Mouse (Mus musculus): ENCODE measurements around the gene Lrrc74a. TPM values are rescaled to one million over a fixed set of nuclear protein-coding genes. Genes with fewer than 3 reads are reported as not detected.

Gene Lrrc74a
- polyA plus RNA-seq, 1 experiment from 2014 or later, result not detected

GRCm38 (mm10) chr12:86794331-86794730 is 60.2 kb downstream of the Lrrc74a start:
- no peak overlapping the region for H3K27ac ChIP-seq
- H3K27me3 ChIP-seq, result no peaks in the 10 kb centered on the region
- 92% methylated on average over 11 of the region's 11 CpGs for WGBS
- H3K9ac ChIP-seq (replicated peaks), result no peak overlapping the region
- no peaks in the 10 kb centered on the region for H3K9me3 ChIP-seq
- no peaks in the 10 kb centered on the region for H3K36me3 ChIP-seq
- no peak for ATAC-seq
- H3K4me2 ChIP-seq (replicated peaks), result no peak overlapping the region
- no peak overlapping the region for H3K4me3 ChIP-seq (replicated peaks)
- H3K4me1 ChIP-seq (replicated peaks), result peaks cover 43% of the 10 kb centered on the region

DNA sequence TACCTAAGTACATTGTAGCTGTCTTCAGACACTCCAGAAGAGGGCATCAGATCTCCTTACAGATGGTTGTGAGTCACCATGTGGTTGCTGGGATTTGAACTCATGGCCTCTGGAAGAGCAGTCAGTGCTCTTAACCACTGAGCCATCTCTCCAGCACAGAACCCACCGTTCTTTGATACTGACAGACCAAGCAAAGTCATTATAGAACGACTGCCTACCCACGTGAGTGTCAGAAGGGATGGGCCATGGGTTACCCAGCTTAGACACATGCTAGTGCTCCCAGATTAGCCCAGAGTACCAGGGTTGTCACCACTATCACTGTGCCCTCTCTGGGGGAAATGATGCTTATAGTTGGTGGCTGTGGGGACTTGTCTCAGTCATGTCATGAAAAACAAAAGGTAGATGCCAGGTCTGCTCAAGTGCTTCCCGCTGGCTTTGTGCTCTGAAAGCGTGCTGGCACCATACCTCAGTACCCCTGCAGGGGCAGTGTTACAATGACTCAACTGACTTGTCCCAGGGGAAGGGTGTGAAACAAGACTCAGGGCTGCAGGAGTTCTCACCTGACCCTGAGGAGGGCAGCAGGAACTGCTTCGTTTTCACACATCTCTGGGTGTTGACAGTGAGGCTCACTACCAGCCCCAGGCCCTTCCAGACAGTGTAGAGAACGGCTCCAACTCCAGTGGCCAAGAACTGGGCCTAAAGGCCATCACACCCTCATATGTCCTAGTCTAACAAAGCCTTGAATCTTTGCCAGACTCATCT is 61.1 kb downstream of the Lrrc74a start:
- 61% methylated on average over 7 of the region's 7 CpGs for WGBS

DNA sequence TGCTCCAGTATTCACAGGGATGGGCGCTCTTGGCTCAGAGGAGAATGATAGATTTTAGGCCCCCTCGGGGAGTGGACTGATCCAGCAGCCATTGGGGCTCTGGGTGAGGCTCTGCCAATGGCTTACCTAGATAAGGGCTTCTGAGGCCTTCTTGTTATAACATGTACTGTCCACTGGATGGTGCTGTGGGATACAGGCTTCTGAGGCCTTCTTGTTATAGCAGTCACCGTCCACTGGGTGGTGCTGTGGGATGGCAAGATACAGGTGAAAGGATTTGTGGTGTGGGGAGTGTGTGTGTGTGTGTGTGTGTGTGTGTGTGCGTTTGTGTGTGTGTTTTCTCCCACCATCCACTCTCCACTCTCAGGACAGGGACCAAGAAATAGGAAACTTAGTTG is 61.7 kb downstream of the Lrrc74a start:
- Histone ChIP-seq H3K4me3 (replicated peaks) (no peak overlapping the region), H3K9me3 (no peaks in the 10 kb centered on the region), H3K36me3 (no peaks in the 10 kb centered on the region), H3K27ac (peak overlapping the region; percentile 31; the same call in 1 of the 2 replicates), H3K4me2 (replicated peaks) (no peak overlapping the region), H3K27me3 (no peaks in the 10 kb centered on the region), H3K4me1 (replicated peaks) (peaks cover 45% of the 10 kb centered on the region), H3K9ac (replicated peaks) (no peak overlapping the region)
- WGBS, result 1% methylated on average over 4 of the region's 4 CpGs
- ATAC-seq, result peak; percentile 70

More for the DNA sequence above, 61.1 kb downstream of the Lrrc74a start:
- peak; percentile 43 for ATAC-seq
- H3K27ac ChIP-seq, result peak overlapping the region; percentile 31; the same call in 1 of the 2 replicates
- H3K4me1 ChIP-seq (replicated peaks), result peaks cover 45% of the 10 kb centered on the region
- no peak overlapping the region for H3K9ac ChIP-seq (replicated peaks)
- H3K4me2 ChIP-seq (replicated peaks), result no peak overlapping the region
- no peaks in the 10 kb centered on the region for H3K9me3 ChIP-seq
- no peaks in the 10 kb centered on the region for H3K27me3 ChIP-seq
- H3K36me3 ChIP-seq, result no peaks in the 10 kb centered on the region
- H3K4me3 ChIP-seq (replicated peaks), result no peak overlapping the region

DNA sequence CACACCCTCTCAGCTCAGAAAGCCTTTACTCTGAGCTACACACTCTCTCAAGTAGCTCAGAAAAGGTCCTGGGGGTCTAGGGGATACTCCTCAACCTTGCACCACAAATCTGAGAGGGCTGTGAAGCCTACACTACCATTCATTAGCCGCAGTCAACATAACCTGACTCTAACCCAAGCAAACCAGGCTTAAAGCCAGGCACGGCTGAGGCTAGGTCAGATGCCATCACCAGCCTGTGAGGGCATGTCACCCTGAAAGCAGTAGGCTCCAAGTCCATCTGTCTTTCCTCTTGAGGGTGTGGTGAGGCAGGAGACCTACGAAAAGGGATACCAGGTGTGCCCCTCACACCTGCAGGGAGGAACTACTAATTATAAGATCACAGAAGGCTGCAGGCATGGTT is 62.2 kb downstream of the Lrrc74a start:
- no peaks in the 10 kb centered on the region for H3K27me3 ChIP-seq
- H3K9me3 ChIP-seq, result no peaks in the 10 kb centered on the region
- H3K4me2 ChIP-seq (replicated peaks), result no peak overlapping the region
- ATAC-seq, result no peak
- no peak overlapping the region for H3K4me3 ChIP-seq (replicated peaks)
- H3K27ac ChIP-seq, result peak overlapping the region; percentile 7; the same call in 1 of the 2 replicates
- 83% methylated on average over 3 of the region's 3 CpGs for WGBS
- H3K4me1 ChIP-seq (replicated peaks), result peaks cover 46% of the 10 kb centered on the region
- H3K9ac ChIP-seq (replicated peaks), result no peak overlapping the region
- H3K36me3 ChIP-seq, result no peaks in the 10 kb centered on the region

- H3K9me3 ChIP-seq, result no peaks in the 10 kb centered on the region
- H3K36me3 ChIP-seq, result no peaks in the 10 kb centered on the region
- no peaks in the 10 kb centered on the region for H3K27me3 ChIP-seq
- WGBS, result 91% methylated on average over 4 of the region's 4 CpGs
- no peak overlapping the region for H3K27ac ChIP-seq
- no peak for ATAC-seq
- no peak overlapping the region for H3K4me2 ChIP-seq (replicated peaks)
- peaks cover 60% of the 10 kb centered on the region for H3K4me1 ChIP-seq (replicated peaks)
- no peak overlapping the region for H3K4me3 ChIP-seq (replicated peaks)
- H3K9ac ChIP-seq (replicated peaks), result no peak overlapping the region
These were observed 63.6 kb downstream of the Lrrc74a start for GRCm38 (mm10) chr12:86797771-86798170.

DNA sequence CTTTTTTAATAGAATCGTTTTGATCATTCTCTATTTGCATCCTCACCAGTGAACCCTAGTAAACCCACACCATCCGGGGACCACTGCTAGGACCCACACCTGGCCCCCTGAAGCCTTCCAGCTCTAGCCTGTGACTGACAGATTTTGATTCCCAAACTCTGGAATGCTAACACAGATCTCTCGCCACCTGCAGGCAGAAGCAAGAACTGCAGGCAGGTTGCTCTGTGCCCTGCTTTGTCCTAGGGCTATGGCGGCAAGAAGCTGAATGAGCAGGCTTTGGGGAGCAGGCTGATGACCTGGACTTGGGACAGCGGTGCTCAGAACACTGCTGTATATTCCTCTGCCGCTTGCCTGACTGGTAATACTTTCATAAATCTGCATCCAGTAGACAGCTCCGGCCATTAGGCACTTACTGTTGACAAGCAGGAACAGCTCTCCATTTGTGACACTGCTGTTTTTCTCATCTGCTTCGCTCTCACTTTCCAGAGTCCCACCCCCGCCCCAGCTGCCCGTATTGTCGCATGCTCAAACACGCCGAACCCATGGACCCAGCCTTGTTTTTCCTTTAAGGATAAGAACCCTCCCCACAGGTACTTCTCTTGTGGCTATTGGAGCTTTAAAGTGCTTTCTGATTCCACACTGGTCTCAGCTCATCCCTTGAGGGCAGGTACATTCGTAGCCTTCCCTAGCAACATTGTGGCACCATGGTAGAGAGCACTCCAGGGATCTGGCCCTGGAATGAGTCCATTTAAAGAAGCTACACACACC is 64.8 kb downstream of the Lrrc74a start:
- 16% methylated on average over 14 of the region's 14 CpGs for WGBS

DNA sequence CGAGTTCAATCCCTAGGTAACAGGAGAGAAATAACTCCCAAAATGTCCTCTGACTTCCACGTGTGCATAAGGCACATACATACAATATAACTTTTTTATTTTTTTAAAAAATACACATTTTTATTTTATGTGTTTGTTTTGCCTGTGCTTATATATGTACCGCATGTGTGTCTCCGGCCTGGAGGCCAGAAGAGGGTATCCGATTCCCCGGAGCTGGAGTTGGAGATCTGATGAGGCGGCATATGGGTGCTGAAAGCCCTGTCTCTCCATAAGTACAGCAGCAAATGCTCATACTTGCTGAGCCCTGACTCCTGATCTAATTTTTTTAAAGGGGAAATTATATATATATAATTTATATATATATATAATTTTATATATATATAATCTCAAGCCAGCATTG is 65.6 kb downstream of the Lrrc74a start:
- no peak overlapping the region for H3K4me2 ChIP-seq (replicated peaks)
- H3K9me3 ChIP-seq, result no peaks in the 10 kb centered on the region
- ATAC-seq, result no peak
- H3K4me3 ChIP-seq (replicated peaks), result no peak overlapping the region
- H3K9ac ChIP-seq (replicated peaks), result no peak overlapping the region
- H3K4me1 ChIP-seq (replicated peaks), result peaks cover 74% of the 10 kb centered on the region
- H3K27me3 ChIP-seq, result 0 out of 2 replicates have a peak, but pooled peaks cover 3% of the 10 kb centered on the region
- peak overlapping the region; percentile 99 for H3K27ac ChIP-seq
- 84% methylated on average over 7 of the region's 7 CpGs for WGBS
- H3K36me3 ChIP-seq, result no peaks in the 10 kb centered on the region

More for the DNA sequence above, 64.8 kb downstream of the Lrrc74a start:
- H3K27ac ChIP-seq, result peak overlapping the region; percentile 99
- peak overlapping the region; percentile 56 for H3K9ac ChIP-seq (replicated peaks)
- peaks cover 66% of the 10 kb centered on the region for H3K4me1 ChIP-seq (replicated peaks)
- 0 out of 2 replicates have a peak, but pooled peaks cover 3% of the 10 kb centered on the region for H3K27me3 ChIP-seq
- H3K4me3 ChIP-seq (replicated peaks), result no peak overlapping the region
- no peaks in the 10 kb centered on the region for H3K36me3 ChIP-seq
- ATAC-seq, result no peak
- H3K4me2 ChIP-seq (replicated peaks), result peak overlapping the region; percentile 37
- no peaks in the 10 kb centered on the region for H3K9me3 ChIP-seq

GRCm38 (mm10) chr12:86800336-86800735 is 66.2 kb downstream of the Lrrc74a start:
- WGBS, result 17% methylated on average over 4 of the region's 4 CpGs
- ATAC-seq, result no peak
- peak overlapping the region; percentile 61; the same call in 1 of the 2 replicates for H3K9ac ChIP-seq (replicated peaks)
- 0 out of 2 replicates have a peak, but pooled peaks cover 3% of the 10 kb centered on the region for H3K27me3 ChIP-seq
- no peaks in the 10 kb centered on the region for H3K36me3 ChIP-seq
- H3K9me3 ChIP-seq, result no peaks in the 10 kb centered on the region
- H3K4me3 ChIP-seq (replicated peaks), result no peak overlapping the region
- H3K4me2 ChIP-seq (replicated peaks), result 0 out of 2 replicates have a peak overlapping the region, but pooled peaks have one; percentile 49
- H3K27ac ChIP-seq, result peak overlapping the region; percentile 99
- peaks cover 79% of the 10 kb centered on the region for H3K4me1 ChIP-seq (replicated peaks)

DNA sequence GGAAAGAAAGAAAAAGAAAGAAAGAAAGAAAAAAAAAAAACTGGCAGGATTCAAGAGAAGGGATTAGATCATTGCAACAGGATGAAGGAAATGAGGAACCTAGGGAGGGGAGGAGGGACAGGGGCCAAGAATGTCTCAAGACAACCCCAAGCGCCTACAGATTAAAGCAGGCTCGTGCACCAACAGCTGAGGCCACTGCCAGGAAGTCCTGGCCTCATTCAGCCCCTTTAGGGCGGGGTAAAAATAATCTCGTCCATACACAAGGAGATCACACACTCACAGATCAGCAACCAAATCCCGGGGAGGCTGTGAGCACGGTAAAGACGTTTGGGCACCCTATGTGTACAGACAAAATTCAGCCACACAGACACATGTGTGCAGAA is 66.6 kb downstream of the Lrrc74a start:
- peak overlapping the region; percentile 49 for H3K4me2 ChIP-seq (replicated peaks)
- peak overlapping the region; percentile 99 for H3K27ac ChIP-seq
- peak overlapping the region; percentile 61 for H3K9ac ChIP-seq (replicated peaks)
- H3K4me3 ChIP-seq (replicated peaks), result no peak overlapping the region
- H3K27me3 ChIP-seq, result 0 out of 2 replicates have a peak, but pooled peaks cover 3% of the 10 kb centered on the region
- no peaks in the 10 kb centered on the region for H3K9me3 ChIP-seq
- H3K36me3 ChIP-seq, result no peaks in the 10 kb centered on the region
- H3K4me1 ChIP-seq (replicated peaks), result peaks cover 79% of the 10 kb centered on the region
- peak; percentile 34 for ATAC-seq
- 0% methylated on average over 7 of the region's 7 CpGs for WGBS

GRCm38 (mm10) chr12:86801148-86802004 is 67.2 kb downstream of the Lrrc74a start:
- Histone ChIP-seq H3K9me3 (no peaks in the 10 kb centered on the region), H3K27ac (peak overlapping the region; percentile 99), H3K36me3 (no peaks in the 10 kb centered on the region), H3K4me1 (replicated peaks) (peaks cover 80% of the 10 kb centered on the region), H3K4me3 (replicated peaks) (peak overlapping the region; percentile 9; the same call in 1 of the 2 replicates), H3K4me2 (replicated peaks) (peak overlapping the region; percentile 49), H3K9ac (replicated peaks) (peak overlapping the region; percentile 61), H3K27me3 (0 out of 2 replicates have a peak, but pooled peaks cover 3% of the 10 kb centered on the region)
- WGBS, result under 1% methylated on average over 23 of the region's 23 CpGs
- peak; percentile 78 for ATAC-seq

DNA sequence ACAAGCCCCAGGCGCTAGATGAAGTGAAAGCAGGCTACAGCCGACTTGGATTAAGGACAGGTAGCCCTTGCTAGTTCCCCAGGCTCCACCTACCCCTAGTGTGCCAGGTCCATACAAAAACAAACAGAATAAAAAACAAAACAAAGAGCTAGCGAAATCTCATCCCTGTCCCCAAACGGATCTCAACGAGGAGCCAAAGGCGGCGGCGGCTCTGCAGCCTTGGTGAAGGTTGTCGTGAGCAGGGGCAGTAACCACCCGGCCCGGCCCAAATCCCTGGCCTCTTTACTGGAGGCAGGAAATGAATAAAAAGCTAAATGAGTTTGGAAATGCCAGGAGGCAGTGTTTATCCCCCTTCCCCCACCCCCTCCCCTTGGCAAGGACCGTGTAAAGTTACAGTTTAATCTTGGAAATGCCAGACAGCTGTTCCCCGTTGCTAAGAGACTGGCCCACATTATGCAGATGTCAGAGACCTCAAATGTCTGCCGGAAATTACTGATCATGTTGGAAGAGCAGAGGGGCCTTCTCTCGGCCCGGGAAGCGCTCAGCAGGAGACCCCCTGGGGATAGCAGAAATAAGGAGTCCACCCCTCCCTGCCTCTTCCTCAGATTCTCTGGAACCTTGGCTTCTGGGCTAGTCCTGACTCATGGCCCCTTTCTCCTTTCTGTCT is 68.0 kb downstream of the Lrrc74a start:
- ATAC-seq, result peak; percentile 46
- H3K9me3 ChIP-seq, result no peaks in the 10 kb centered on the region
- H3K27ac ChIP-seq, result peak overlapping the region; percentile 99
- H3K27me3 ChIP-seq, result 0 out of 2 replicates have a peak, but pooled peaks cover 3% of the 10 kb centered on the region
- H3K4me2 ChIP-seq (replicated peaks), result peak overlapping the region; percentile 49
- H3K4me3 ChIP-seq (replicated peaks), result peak overlapping the region; percentile 9; the same call in 1 of the 2 replicates
- under 1% methylated on average over 17 of the region's 17 CpGs for WGBS
- H3K4me1 ChIP-seq (replicated peaks), result peaks cover 86% of the 10 kb centered on the region
- no peaks in the 10 kb centered on the region for H3K36me3 ChIP-seq
- peak overlapping the region; percentile 61 for H3K9ac ChIP-seq (replicated peaks)

All from midbrain, embryonic 13.5 days (tissue).